Mouse (Mus musculus) lung, postnatal 0 days (tissue): ENCODE measurements around the gene Pam. TPM values are rescaled to one million over a fixed set of nuclear protein-coding genes. Genes with fewer than 3 reads are reported as not detected.

Experiments
- ATAC-seq: fragments of 200-750 bp; cut with Nextera tagmentation; 2 replicates; pipeline ENCODE4 v1.8.0; 2017; ENCODE audit warnings: moderate library complexity
- DNase-seq: peaks from one replicate; pipeline ENCODE4 v3.0.0-alpha.2; 2016; ENCODE audit warnings: low spot score
- H3K27ac ChIP-seq: fragments of 300-500 bp; sonication (generic); 2 replicates; pipeline ENCODE4 v1.5.1; 2014; ENCODE audit warnings: antibody characterized with exemption, mild to moderate bottlenecking, low read length, mixed read lengths
- H3K27me3 ChIP-seq: fragments of 300-500 bp; sonication (generic); replicated peaks from 2 replicates; pipeline ENCODE4 v1.6.1; 2014; ENCODE audit warnings: low read length, mixed read lengths; ENCODE audit not compliant: insufficient read depth
- H3K36me3 ChIP-seq: fragments of 300-500 bp; sonication (generic); 2 replicates; pipeline ENCODE4 v1.6.1; 2014; ENCODE audit warnings: low read length, mixed read lengths; ENCODE audit not compliant: insufficient read depth
- H3K4me1 ChIP-seq: fragments of 300-500 bp; sonication (generic); 2 replicates; pipeline ENCODE4 v1.6.1; 2014; ENCODE audit warnings: antibody characterized with exemption, low read depth, low read length, mixed read lengths; ENCODE audit not compliant: insufficient read depth
- H3K4me2 ChIP-seq: fragments of 300-500 bp; sonication (generic); replicated peaks from 2 replicates; pipeline ENCODE4 v1.6.1; 2014; ENCODE audit warnings: low read depth, mild to moderate bottlenecking, low read length, moderate library complexity, mixed read lengths
- H3K4me3 ChIP-seq: fragments of 300-500 bp; sonication (generic); 2 replicates; pipeline ENCODE4 v1.5.1; 2014; ENCODE audit warnings: low read depth, low read length
- H3K9ac ChIP-seq: fragments of 300-500 bp; sonication (generic); replicated peaks from 2 replicates; pipeline ENCODE4 v1.6.1; 2014; ENCODE audit warnings: low read depth, mild to moderate bottlenecking
- H3K9me3 ChIP-seq: fragments of 300-500 bp; sonication (generic); 2 replicates; pipeline ENCODE4 v1.6.1; 2016; ENCODE audit warnings: low read length, mixed read lengths
- CTCF ChIP-seq: IDR thresholded peaks from 2 replicates; pipeline ENCODE4 v1.5.1; 2016; ENCODE audit warnings: antibody characterized with exemption, mild to moderate bottlenecking
- EP300 ChIP-seq: IDR thresholded peaks from 2 replicates; pipeline ENCODE4 v1.6.1; 2016; ENCODE audit warnings: antibody characterized with exemption, mild to moderate bottlenecking, control low read depth
- WGBS: fragments of 180-500 bp; shearing (Covaris S2); extraction: QIAGEN DNeasy Blood & Tissue Kit; methylation state at CpG from one replicate; pipeline ENCODE4 v1.1.7; 2014; 5-methylcytosine and 5-hydroxymethylcytosine counted together
- polyA plus RNA-seq: library from polyadenylated mRNA; unstranded; fragments of >200 nt; fragmentation: Nextera tagmentation; extraction: Ambion mirVana; gene quantifications from 2 replicates; pipeline ENCODE4 v1.2.1, GENCODE M21; 2015

Gene Pam
- polyA plus RNA-seq, 1 experiment from 2014 or later = 90.3 TPM

DNA sequence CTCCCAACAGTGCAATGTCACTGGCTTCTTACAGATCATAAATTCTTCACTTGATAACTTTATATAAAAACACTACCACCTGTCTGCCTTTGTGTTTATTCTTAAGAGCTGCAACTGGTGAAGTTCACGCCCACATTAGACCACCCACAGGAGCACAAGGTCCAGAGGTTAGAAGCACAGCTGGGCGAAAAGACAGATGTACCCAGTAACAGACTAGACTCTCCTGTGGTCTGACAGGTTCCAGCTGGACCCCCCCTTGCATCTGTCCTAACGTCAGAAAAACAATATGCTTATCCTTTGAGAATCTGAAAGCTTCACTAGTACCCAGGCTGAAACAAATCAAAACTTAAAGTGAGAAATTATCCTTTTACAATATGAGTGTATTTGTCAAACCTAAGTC is 44.4 kb downstream of the Pam start:
- TF ChIP-seq CTCF (no peak), EP300 (no peak)
- WGBS = 44% methylated on average over 3 of the region's 3 CpGs
- Histone ChIP-seq H3K9ac (no peak overlapping the region), H3K4me3 (no peak overlapping the region), H3K4me2 (no peak overlapping the region), H3K4me1 (no peaks in the 10 kb centered on the region), H3K27ac (no peak overlapping the region), H3K27me3 (no peaks in the 10 kb centered on the region), H3K9me3 (no peaks in the 10 kb centered on the region), H3K36me3 (no peaks in the 10 kb centered on the region)
- ATAC-seq = peak; percentile 60
- no peak for DNase-seq

DNA sequence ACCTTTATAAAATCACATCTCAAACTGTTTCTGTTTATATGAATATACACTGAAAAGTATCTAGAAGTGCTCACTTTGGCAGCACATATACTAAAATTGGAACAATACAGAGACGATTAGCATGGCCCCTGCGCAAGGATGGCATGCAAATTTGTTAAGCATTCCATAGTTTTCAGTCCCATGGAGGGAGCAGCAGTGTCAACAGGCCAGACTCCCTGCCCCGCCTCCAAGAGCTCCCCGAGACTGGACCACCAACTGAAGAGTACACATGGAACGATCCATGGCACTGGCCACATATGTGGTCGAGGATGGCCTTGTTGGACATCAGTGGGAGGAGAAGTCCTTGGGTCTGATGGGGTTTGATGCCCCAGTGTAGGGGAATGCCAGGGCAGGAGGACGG is 45.7 kb downstream of the Pam start:
- Histone ChIP-seq H3K9me3 (no peaks in the 10 kb centered on the region), H3K4me1 (no peaks in the 10 kb centered on the region), H3K36me3 (no peaks in the 10 kb centered on the region), H3K4me3 (no peak overlapping the region), H3K4me2 (no peak overlapping the region), H3K27me3 (no peaks in the 10 kb centered on the region), H3K27ac (no peak overlapping the region), H3K9ac (no peak overlapping the region)
- TF ChIP-seq CTCF (no peak), EP300 (no peak)
- DNase-seq (no peak), ATAC-seq (no peak)
- 89% methylated on average over 7 of the region's 7 CpGs for WGBS

DNA sequence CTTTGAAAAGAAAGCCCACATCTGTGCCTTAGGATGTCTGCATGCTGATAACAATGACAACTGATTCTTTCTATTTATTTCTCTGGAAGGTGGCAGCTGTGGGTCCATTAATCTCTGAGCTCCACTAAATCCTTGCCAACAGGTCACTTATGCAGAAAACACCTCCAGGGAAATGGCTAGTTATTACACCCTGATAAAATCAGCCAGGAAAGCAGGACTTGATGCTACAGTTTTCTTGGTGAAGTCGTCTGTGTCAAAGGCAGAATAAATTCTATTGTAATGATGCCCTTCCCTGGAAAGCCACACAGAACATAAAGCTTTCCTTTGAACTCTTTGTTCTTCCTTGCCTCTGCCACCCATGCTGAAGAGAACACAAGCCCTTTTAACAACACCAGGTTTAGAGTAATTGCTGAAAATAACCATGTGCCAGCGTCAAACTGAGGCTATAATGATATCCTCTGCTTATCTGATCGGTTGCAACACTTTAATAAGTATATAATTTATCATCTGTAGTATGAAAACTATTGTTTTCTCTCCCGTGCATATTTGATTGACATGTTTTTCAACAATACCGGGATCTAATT is 47.1 kb downstream of the Pam start:
- no peak overlapping the region for H3K4me3 ChIP-seq
- WGBS = 34% methylated on average over 5 of the region's 5 CpGs
- no peak for TF ChIP-seq CTCF
- TF ChIP-seq EP300 = no peak
- no peaks in the 10 kb centered on the region for H3K27me3 ChIP-seq
- H3K27ac ChIP-seq = no peak overlapping the region
- H3K4me1 ChIP-seq = no peaks in the 10 kb centered on the region
- no peak for DNase-seq
- H3K9ac ChIP-seq = no peak overlapping the region
- no peaks in the 10 kb centered on the region for H3K36me3 ChIP-seq
- no peaks in the 10 kb centered on the region for H3K9me3 ChIP-seq
- no peak overlapping the region for H3K4me2 ChIP-seq
- ATAC-seq = no peak

DNA sequence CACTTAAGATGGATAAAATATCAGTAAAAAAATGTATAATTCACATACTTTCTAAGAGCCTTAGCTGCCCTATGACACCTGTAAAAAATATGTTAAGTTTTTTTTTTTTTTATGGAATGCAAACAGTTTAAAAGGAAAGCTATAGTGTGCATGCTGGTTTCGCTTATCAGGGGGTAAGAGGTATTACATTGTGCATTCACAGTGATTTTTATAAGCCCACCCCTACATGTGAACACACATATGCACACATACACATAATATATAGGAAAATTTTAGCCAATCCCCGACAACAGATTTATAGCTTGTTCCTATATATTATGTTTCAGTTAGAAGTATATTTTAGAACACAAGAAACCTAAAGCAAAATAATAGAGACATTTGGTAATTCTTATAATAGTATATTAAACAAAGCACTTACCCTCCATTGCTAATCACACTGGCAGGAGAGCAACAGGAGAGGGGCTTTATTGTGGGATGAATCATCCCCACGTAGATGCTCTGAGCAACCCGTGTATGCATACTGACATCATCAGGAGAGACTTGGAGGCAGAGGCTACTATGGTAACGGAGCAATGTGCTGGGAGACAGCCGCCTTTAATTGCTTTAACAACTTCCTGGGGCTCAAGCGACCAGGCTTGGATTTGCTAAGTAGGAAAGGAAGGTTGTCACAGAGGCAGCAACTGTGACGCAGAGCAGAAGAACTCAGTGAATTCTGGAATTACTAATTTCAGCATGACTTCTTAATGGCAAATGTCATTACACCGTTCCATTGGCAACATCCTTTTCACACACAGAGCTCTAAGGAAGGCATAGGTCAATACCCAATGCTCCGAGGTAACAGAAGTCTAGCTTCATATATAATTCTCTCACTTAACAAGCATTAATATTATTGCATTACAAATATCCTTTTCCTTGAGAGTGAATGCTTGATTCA is 47.9 kb downstream of the Pam start:
- WGBS = 31% methylated on average over 10 of the region's 10 CpGs
- Histone ChIP-seq H3K4me2 (no peak overlapping the region), H3K4me3 (no peak overlapping the region), H3K9ac (no peak overlapping the region), H3K27me3 (no peaks in the 10 kb centered on the region), H3K9me3 (no peaks in the 10 kb centered on the region), H3K27ac (no peak overlapping the region), H3K4me1 (no peaks in the 10 kb centered on the region), H3K36me3 (no peaks in the 10 kb centered on the region)
- ATAC-seq = peak; percentile 48; the same call in 1 of the 2 replicates
- peak; percentile 9 for DNase-seq
- TF ChIP-seq CTCF (no peak), EP300 (no peak)

DNA sequence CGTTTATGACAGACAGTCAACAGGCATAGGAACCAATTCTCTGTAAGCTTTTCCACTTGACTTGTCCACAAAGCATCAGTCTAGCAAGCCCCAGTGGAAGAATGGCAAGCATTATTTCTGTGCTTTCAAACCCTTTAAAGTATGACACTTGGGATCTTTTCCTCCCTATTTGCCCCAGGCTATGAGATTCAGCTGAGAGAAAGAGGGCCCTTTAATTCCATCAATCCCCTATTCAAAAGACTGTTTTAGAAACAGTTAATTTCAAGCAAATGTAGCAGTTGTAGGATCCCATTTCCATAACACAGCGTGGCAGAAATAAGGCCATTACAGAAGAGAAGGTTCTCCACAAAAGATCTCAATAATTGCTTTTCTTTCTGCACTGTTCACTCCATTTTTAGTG is 53.0 kb downstream of the Pam start:
- no peak for ATAC-seq
- H3K27me3 ChIP-seq = no peaks in the 10 kb centered on the region
- no peak for DNase-seq
- H3K27ac ChIP-seq = no peak overlapping the region
- TF ChIP-seq EP300 = no peak
- TF ChIP-seq CTCF = no peak
- no peaks in the 10 kb centered on the region for H3K4me1 ChIP-seq
- H3K36me3 ChIP-seq = no peaks in the 10 kb centered on the region
- 85% methylated on average over 2 of the region's 2 CpGs for WGBS
- H3K9ac ChIP-seq = no peak overlapping the region
- H3K4me3 ChIP-seq = no peak overlapping the region
- H3K9me3 ChIP-seq = no peaks in the 10 kb centered on the region
- H3K4me2 ChIP-seq = no peak overlapping the region

DNA sequence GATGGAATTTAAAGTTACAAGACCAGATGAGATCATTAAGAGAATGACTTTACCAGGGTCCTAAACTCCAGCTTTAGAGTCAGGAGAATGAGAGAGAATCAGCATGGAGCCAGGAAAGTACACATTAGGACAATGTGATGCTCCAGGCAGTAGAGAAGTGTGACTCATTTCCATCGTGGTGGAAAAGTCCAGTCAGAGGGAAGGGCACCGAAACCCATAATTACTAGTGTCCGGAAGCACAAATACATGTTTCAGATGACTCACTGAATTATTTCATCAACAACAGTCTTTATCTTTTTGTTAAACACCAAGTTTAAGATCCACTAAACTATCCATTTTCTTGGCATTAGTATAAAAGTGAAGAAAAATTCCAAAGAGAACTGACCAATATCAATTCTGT is 57.2 kb downstream of the Pam start:
- TF ChIP-seq EP300 (no peak), CTCF (no peak)
- H3K4me1 ChIP-seq = no peaks in the 10 kb centered on the region
- H3K4me3 ChIP-seq = no peak overlapping the region
- 78% methylated on average over 3 of the region's 3 CpGs for WGBS
- no peaks in the 10 kb centered on the region for H3K9me3 ChIP-seq
- no peak overlapping the region for H3K9ac ChIP-seq
- no peak overlapping the region for H3K4me2 ChIP-seq
- ATAC-seq (no peak), DNase-seq (no peak)
- no peaks in the 10 kb centered on the region for H3K27me3 ChIP-seq
- no peak overlapping the region for H3K27ac ChIP-seq
- no peaks in the 10 kb centered on the region for H3K36me3 ChIP-seq
